Mouse (Mus musculus) right cerebral cortex, adult 18-20 months (tissue): ENCODE measurements at regions not wholly inside any gene's neighbourhood (a gene's known extent, or its start where the extent isn't known, plus 50 kb on each side); places are given as distances from the start of the nearest gene placed in this dataset.

Experiments used
- DNase-seq: peaks from one replicate; pipeline ENCODE4 v3.0.0; 2022; ENCODE audit warnings: mixed read lengths

GRCm38 (mm10) chr5:64613696-64614095, 189.5 kb upstream of the Klf3 start:
- no peak for DNase-seq

- no peak for DNase-seq
These were observed 185.1 kb upstream of the Klf3 start for GRCm38 (mm10) chr5:64618126-64618525.

GRCm38 (mm10) chr5:64619752-64620151, 183.4 kb upstream of the Klf3 start:
- DNase-seq: no peak

- no peak for DNase-seq
These were observed 182.5 kb upstream of the Klf3 start for GRCm38 (mm10) chr5:64620726-64621125.

- DNase-seq: no peak
These were observed 181.8 kb upstream of the Klf3 start for GRCm38 (mm10) chr5:64621386-64621785.

- no peak for DNase-seq
These were observed 179.5 kb upstream of the Klf3 start for GRCm38 (mm10) chr5:64623653-64624052.

GRCm38 (mm10) chr5:64624205-64624604, 179.0 kb upstream of the Klf3 start:
- DNase-seq: no peak

GRCm38 (mm10) chr5:64625421-64625820, 177.8 kb upstream of the Klf3 start:
- no peak for DNase-seq

- no peak for DNase-seq
These were observed 177.3 kb upstream of the Klf3 start for GRCm38 (mm10) chr5:64625841-64626298.

- no peak for DNase-seq
These were observed 176.8 kb upstream of the Klf3 start for GRCm38 (mm10) chr5:64626351-64626750.

- no peak for DNase-seq
These were observed 172.6 kb upstream of the Klf3 start for GRCm38 (mm10) chr5:64630582-64630981.

GRCm38 (mm10) chr5:64632171-64632570, 171.0 kb upstream of the Klf3 start:
- DNase-seq: no peak

GRCm38 (mm10) chr5:64634008-64634407, 169.2 kb upstream of the Klf3 start:
- no peak for DNase-seq

- no peak for DNase-seq
These were observed 168.5 kb upstream of the Klf3 start for GRCm38 (mm10) chr5:64634721-64635120.

GRCm38 (mm10) chr5:64636301-64636700, 166.9 kb upstream of the Klf3 start:
- no peak for DNase-seq

- no peak for DNase-seq
These were observed 159.6 kb upstream of the Klf3 start for GRCm38 (mm10) chr5:64643584-64643983.

GRCm38 (mm10) chr5:64647417-64648125, 155.6 kb upstream of the Klf3 start:
- peak; percentile 8 for DNase-seq

- no peak for DNase-seq
These were observed 154.7 kb upstream of the Klf3 start for GRCm38 (mm10) chr5:64648492-64648891.

- no peak for DNase-seq
These were observed 151.8 kb upstream of the Klf3 start for GRCm38 (mm10) chr5:64651407-64651806.

GRCm38 (mm10) chr5:64653764-64654163, 149.4 kb upstream of the Klf3 start:
- no peak for DNase-seq

- DNase-seq: no peak
These were observed 147.9 kb upstream of the Klf3 start for GRCm38 (mm10) chr5:64655286-64655685.

- DNase-seq: no peak
These were observed 141.2 kb upstream of the Klf3 start for GRCm38 (mm10) chr5:64661959-64662358.

GRCm38 (mm10) chr5:64662476-64662875, 140.7 kb upstream of the Klf3 start:
- no peak for DNase-seq

GRCm38 (mm10) chr5:64663766-64664165, 139.4 kb upstream of the Klf3 start:
- DNase-seq: no peak

GRCm38 (mm10) chr5:64665064-64665463, 138.1 kb upstream of the Klf3 start:
- no peak for DNase-seq
